Mouse (Mus musculus) hindbrain, embryonic 13.5 days (tissue): ENCODE data around the gene Zdhhc5. TPM values are rescaled to one million over a fixed set of nuclear protein-coding genes. Genes with fewer than 3 reads are reported as not detected.
"Not testable (repeated sequence)": the region's sequence is repeated elsewhere in the genome, so short reads cannot be mapped to it uniquely, and the experiment has no call there.

ENCODE experiments used
- ATAC-seq: fragments of 200-750 bp; cut with Nextera tagmentation; 2 replicates; pipeline ENCODE4 v1.8.0; 2017; ENCODE audit warnings: moderate TSS enrichment; ENCODE audit not compliant: low FRiP score
- H3K27ac ChIP-seq: fragments of 300-500 bp; sonication (generic); 2 replicates; pipeline ENCODE4 v1.5.1; 2015; ENCODE audit warnings: inconsistent platforms, mild to moderate bottlenecking, moderate library complexity
- H3K27me3 ChIP-seq: fragments of 300-500 bp; sonication (generic); 2 replicates; pipeline ENCODE4 v1.6.1; 2015; ENCODE audit warnings: mild to moderate bottlenecking, inconsistent platforms
- H3K36me3 ChIP-seq: fragments of 300-500 bp; sonication (generic); 2 replicates; pipeline ENCODE4 v1.6.1; 2015; ENCODE audit warnings: mild to moderate bottlenecking, inconsistent platforms
- H3K4me1 ChIP-seq: fragments of 300-500 bp; sonication (generic); replicated peaks from 2 replicates; pipeline ENCODE4 v1.6.1; 2015; ENCODE audit warnings: inconsistent platforms
- H3K4me2 ChIP-seq: fragments of 300-500 bp; sonication (generic); 2 replicates; pipeline ENCODE4 v1.6.1; 2015; ENCODE audit warnings: inconsistent platforms, mild to moderate bottlenecking, moderate library complexity
- H3K4me3 ChIP-seq: fragments of 300-500 bp; sonication (generic); 2 replicates; pipeline ENCODE4 v1.5.1; 2015; ENCODE audit warnings: mild to moderate bottlenecking, inconsistent platforms
- H3K9ac ChIP-seq: fragments of 300-500 bp; sonication (generic); 2 replicates; pipeline ENCODE4 v1.6.1; 2015; ENCODE audit warnings: mild to moderate bottlenecking, inconsistent platforms
- H3K9me3 ChIP-seq: fragments of 300-500 bp; sonication (generic); 2 replicates; pipeline ENCODE4 v1.6.1; 2016; ENCODE audit warnings: inconsistent platforms
- WGBS: fragments of 180-500 bp; shearing (Covaris S2); methylation state at CpG from one replicate; pipeline ENCODE4 v1.1.7; 2015; 5-methylcytosine and 5-hydroxymethylcytosine counted together
- polyA plus RNA-seq: library from polyadenylated mRNA; unstranded; fragments of >200 nt; fragmentation: Nextera tagmentation; extraction: Ambion mirVana; gene quantifications from 2 replicates; pipeline ENCODE4 v1.2.1, GENCODE M21; 2015

Zdhhc5 gene
- polyA plus RNA-seq, 1 experiment from 2014 or later, result 17.2 TPM

DNA sequence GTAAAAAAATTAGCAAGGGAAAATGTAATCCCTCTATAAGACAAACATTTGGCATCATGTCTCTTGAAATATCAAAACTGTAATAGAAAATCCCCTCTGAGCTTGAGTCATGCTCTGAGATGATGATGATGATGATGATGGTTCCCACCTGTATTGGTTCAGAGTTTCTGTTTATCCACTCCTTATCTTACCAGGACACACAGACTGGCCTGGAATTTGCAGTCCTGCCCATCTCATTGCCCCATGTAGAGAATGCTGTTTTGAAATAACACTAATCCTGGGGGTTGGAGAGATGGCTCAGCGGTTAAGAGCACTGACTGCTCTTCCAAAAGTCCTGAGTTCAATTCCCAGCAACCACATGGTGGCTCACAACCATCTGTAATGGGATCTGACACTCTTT is 17.4 kb upstream of the Zdhhc5 start:
- Histone ChIP-seq H3K4me3 (no peak overlapping the region), H3K4me2 (no peak overlapping the region), H3K36me3 (no peaks in the 10 kb centered on the region), H3K9me3 (no peaks in the 10 kb centered on the region), H3K27me3 (no peaks in the 10 kb centered on the region), H3K9ac (no peak overlapping the region), H3K4me1 (peaks cover 45% of the 10 kb centered on the region), H3K27ac (no peak overlapping the region)
- 74% methylated on average over 1 of the region's 1 CpGs for WGBS
- no peak for ATAC-seq

- no peak for ATAC-seq
- no peaks in the 10 kb centered on the region for H3K27me3 ChIP-seq
- no peak overlapping the region for H3K9ac ChIP-seq
- peaks cover 39% of the 10 kb centered on the region for H3K4me1 ChIP-seq
- H3K36me3 ChIP-seq, result no peaks in the 10 kb centered on the region
- H3K4me3 ChIP-seq, result no peak overlapping the region
- H3K4me2 ChIP-seq, result no peak overlapping the region
- H3K9me3 ChIP-seq, result no peaks in the 10 kb centered on the region
- 92% methylated on average over 3 of the region's 3 CpGs for WGBS
- no peak overlapping the region for H3K27ac ChIP-seq
These were observed 16.2 kb upstream of the Zdhhc5 start for GRCm38 (mm10) chr2:84731206-84731605.

- H3K4me1 ChIP-seq, result peaks cover 32% of the 10 kb centered on the region
- H3K27ac ChIP-seq, H3K4me3 ChIP-seq, H3K9ac ChIP-seq, ATAC-seq, H3K27me3 ChIP-seq, H3K9me3 ChIP-seq, H3K4me2 ChIP-seq: not testable (repeated sequence)
- peaks cover 20% of the 10 kb centered on the region for H3K36me3 ChIP-seq
- 82% methylated on average over 5 of the region's 5 CpGs for WGBS
These were observed 13.2 kb upstream of the Zdhhc5 start for GRCm38 (mm10) chr2:84728191-84728590.

DNA sequence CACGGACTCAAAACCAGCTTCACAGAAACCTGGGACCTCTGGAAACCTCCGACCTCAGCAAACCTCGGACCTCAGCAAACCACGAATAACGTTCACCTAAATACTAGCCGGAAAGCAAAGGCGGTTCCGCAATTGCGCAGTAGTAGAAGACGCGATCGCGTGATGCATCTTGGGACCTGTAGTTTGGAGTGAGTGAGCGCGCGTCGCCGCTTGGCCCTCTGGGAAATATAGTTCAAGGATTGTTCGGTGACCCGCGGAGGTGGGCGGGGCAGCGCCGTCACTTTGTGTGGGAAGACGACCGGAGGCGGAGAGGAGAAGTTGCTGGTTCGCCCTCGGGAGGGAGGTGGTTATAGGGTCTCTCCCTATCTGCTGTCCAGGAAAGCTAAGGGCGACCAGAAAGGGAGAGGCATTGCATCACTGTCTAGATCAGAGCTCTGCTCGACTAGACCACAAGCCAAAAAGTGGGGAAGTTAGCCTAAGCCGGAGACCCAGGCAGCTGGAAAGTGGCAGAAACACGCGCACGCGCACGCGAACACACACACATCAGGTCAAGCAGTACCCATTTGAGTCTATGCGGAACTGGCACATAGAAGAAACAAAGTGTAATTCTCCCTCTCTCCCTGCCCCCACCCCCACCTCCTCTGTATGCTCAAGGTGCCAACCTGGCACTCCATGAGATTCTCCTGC is 12.3 kb upstream of the Zdhhc5 start, which contains the start of gene Clp1:
Clp1 (minus strand) TSS at position 179 of the 687 bp plus-strand sequence.
- Histone ChIP-seq H3K9me3 (no peaks in the 10 kb centered on the region), H3K4me3 (peak within 1 kb of the TSS; percentile 61), H3K9ac (peak within 1 kb of the TSS; percentile 78), H3K36me3 (peaks cover 23% of the 10 kb centered on the region), H3K4me1 (peaks cover 30% of the 10 kb centered on the region), H3K27ac (peak within 1 kb of the TSS; percentile 89), H3K27me3 (no peaks in the 10 kb centered on the region), H3K4me2 (peak within 1 kb of the TSS; percentile 73)
- ATAC-seq, result peak; percentile 96
- under 1% methylated on average over 39 of the region's 39 CpGs for WGBS

DNA sequence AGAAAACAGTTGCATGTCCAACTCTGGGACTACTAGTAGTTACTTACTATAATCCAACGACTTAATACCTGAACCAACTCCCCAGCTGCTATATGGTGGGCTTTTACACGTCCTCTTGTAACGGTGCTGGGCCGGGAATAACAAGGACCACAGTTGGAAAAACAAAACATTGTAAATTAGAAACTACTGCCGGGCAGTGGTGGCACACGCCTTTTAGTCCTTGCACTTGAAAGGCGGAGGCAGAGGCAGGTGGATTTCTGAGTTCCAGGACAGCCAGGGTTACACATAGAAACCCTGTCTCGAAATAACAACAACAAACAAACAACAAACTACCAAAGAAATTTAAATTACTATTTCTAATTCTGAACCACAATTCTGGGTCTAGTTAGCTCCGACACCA is 11.7 kb upstream of the Zdhhc5 start:
- peaks cover 30% of the 10 kb centered on the region for H3K4me1 ChIP-seq
- WGBS, result 5% methylated on average over 9 of the region's 9 CpGs
- peak; percentile 19 for ATAC-seq
- peak overlapping the region; percentile 61 for H3K4me3 ChIP-seq
- no peaks in the 10 kb centered on the region for H3K27me3 ChIP-seq
- H3K4me2 ChIP-seq, result peak overlapping the region; percentile 73
- H3K9me3 ChIP-seq, result no peaks in the 10 kb centered on the region
- peaks cover 25% of the 10 kb centered on the region for H3K36me3 ChIP-seq
- peak overlapping the region; percentile 36; the same call in 1 of the 2 replicates for H3K27ac ChIP-seq
- peak overlapping the region; percentile 78 for H3K9ac ChIP-seq

GRCm38 (mm10) chr2:84725770-84726169 is 10.8 kb upstream of the Zdhhc5 start:
- peak overlapping the region; percentile 73 for H3K4me2 ChIP-seq

GRCm38 (mm10) chr2:84723856-84724255 is 8.9 kb upstream of the Zdhhc5 start:
- H3K27ac ChIP-seq, result no peak overlapping the region
- H3K4me1 ChIP-seq, result peaks cover 36% of the 10 kb centered on the region
- H3K36me3 ChIP-seq, result peaks cover 31% of the 10 kb centered on the region
- no peaks in the 10 kb centered on the region for H3K9me3 ChIP-seq
- no peak for ATAC-seq
- no peaks in the 10 kb centered on the region for H3K27me3 ChIP-seq
- H3K4me3 ChIP-seq, result no peak overlapping the region
- 97% methylated on average over 14 of the region's 14 CpGs for WGBS
- no peak overlapping the region for H3K9ac ChIP-seq
- no peak overlapping the region for H3K4me2 ChIP-seq

More at GRCm38 (mm10) chr2:84725770-84726169, 10.8 kb upstream of the Zdhhc5 start:
- no peaks in the 10 kb centered on the region for H3K9me3 ChIP-seq
- no peak overlapping the region for H3K27ac ChIP-seq
- H3K36me3 ChIP-seq, result peaks cover 31% of the 10 kb centered on the region
- WGBS, result 94% methylated on average over 10 of the region's 10 CpGs
- H3K4me1 ChIP-seq, result peaks cover 36% of the 10 kb centered on the region
- ATAC-seq, result no peak
- H3K27me3 ChIP-seq, result no peaks in the 10 kb centered on the region
- H3K4me3 ChIP-seq, result peak overlapping the region; percentile 61
- H3K9ac ChIP-seq, result no peak overlapping the region

DNA sequence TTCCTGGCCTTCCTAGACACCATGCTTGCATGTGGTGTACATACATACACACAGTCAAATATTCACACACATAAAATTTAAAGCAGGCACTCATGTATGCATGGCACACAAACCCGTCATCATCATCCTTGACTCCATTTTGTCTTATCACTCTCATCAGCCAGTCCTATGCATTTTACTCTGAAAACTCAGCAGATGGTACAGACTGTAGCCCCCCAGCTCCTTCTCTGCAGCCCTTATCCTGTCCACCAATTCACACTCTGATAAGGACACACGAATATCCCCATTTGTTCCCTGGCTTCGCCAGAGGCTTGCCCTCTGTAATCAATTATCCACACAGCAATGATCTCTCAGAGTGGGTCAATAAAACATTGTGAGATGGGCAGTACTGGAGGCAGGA is 6.2 kb upstream of the Zdhhc5 start:
- Histone ChIP-seq H3K27me3 (no peaks in the 10 kb centered on the region), H3K9ac (no peak overlapping the region), H3K36me3 (peaks cover 31% of the 10 kb centered on the region), H3K4me1 (peaks cover 29% of the 10 kb centered on the region), H3K4me3 (no peak overlapping the region), H3K4me2 (no peak overlapping the region), H3K27ac (no peak overlapping the region), H3K9me3 (no peaks in the 10 kb centered on the region)
- no peak for ATAC-seq
- 72% methylated on average over 3 of the region's 3 CpGs for WGBS

DNA sequence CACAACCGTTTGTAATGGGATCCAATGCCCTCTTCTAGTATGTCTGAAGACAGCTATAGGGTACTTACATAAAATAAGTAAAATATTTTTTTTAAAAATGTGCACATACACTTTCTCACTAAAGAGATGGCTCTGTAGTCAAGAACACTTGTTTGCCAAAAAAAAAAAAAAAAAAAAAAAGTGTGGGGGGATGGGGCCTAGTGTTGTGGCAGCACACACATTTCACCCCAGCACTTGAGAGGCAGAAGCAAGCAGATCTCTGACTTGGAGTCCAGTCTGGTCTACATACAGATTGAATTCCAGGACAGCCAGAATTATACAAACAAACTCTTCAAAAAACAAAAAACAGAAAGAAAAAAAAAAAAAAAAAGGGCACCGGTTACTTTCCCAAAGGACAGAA is 5.7 kb upstream of the Zdhhc5 start:
- 95% methylated on average over 2 of the region's 2 CpGs for WGBS
- H3K9ac ChIP-seq, result no peak overlapping the region
- no peak overlapping the region for H3K27ac ChIP-seq
- H3K27me3 ChIP-seq, result no peaks in the 10 kb centered on the region
- no peaks in the 10 kb centered on the region for H3K9me3 ChIP-seq
- H3K4me1 ChIP-seq, result peaks cover 26% of the 10 kb centered on the region
- no peak overlapping the region for H3K4me3 ChIP-seq
- ATAC-seq, result no peak
- H3K36me3 ChIP-seq, result peaks cover 31% of the 10 kb centered on the region
- H3K4me2 ChIP-seq, result no peak overlapping the region

DNA sequence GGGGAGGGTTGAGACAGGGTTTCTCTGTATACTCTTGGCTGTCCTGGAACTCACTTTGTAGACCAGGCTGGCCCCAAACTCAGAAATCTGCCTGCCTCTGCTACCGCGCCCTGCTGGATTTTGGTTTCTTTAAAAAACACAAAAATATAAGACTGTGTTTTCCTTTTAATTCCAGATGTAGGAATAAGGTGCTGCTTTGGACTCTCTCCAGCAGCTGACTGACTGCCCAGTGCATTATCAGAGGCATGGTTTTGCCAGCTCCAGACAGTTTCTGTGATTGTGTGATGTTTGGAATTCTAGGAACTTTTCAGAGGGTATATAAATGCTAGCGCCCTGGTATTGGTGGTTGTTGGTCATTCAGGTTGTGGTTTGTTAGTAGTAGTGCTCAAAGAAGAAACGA is 2.4 kb upstream of the Zdhhc5 start:
- Histone ChIP-seq H3K36me3 (peaks cover 8% of the 10 kb centered on the region), H3K9ac (no peak overlapping the region), H3K27ac (no peak overlapping the region), H3K4me2 (no peak overlapping the region), H3K27me3 (no peaks in the 10 kb centered on the region), H3K9me3 (no peaks in the 10 kb centered on the region), H3K4me1 (peaks cover 30% of the 10 kb centered on the region), H3K4me3 (no peak overlapping the region)
- no peak for ATAC-seq
- 95% methylated on average over 4 of the region's 4 CpGs for WGBS

DNA sequence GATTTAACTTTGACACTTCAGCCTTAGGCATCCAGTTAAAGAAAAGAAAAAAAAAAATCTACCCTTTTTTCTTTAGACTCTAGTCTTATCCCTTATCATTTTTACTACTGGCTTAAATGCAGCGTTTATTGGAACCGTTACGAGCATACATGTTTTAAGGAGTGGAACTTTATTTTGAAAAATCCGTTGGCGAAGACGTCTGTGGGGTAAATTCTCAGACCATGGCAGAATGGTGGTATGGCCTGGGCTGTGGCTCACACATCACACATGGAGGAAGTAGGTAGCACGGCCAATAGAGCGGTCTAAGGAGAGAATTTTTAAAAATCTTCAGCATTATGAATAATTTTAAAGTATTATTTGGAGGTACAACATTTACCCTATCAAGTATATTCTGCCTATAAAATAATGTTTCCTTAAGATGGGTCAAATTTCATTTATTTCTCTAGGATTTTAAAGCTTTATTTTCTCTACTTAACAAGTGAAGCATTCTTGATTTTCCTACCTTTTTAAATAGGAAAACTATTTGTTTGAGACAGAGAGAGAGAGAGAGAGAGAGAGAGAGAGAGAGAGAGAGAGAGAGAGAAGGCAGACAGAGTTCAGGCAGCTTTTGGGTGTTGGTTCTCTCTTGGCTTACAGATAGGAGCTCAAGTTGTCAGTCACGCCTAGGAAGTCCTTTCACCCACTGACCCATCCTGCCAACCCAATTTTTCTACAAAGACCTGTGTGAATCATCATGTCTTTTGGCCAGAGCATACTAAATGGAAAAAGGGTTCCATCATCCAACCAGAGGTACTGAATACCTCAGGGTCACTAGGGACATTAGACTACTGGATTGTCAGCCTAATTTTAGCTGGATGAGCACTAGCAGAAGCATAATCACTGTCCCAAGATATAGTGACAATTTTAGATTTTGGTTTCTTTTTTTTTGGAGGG is 1.7 kb upstream of the Zdhhc5 start:
- ATAC-seq, result no peak
- H3K4me2 ChIP-seq, result peak overlapping the region; percentile 79
- peaks cover 6% of the 10 kb centered on the region; the same call in 1 of the 2 replicates for H3K36me3 ChIP-seq
- WGBS, result 35% methylated on average over 9 of the region's 9 CpGs
- H3K9me3 ChIP-seq, result no peaks in the 10 kb centered on the region
- peaks cover 33% of the 10 kb centered on the region for H3K4me1 ChIP-seq
- H3K4me3 ChIP-seq, result peak overlapping the region; percentile 95
- peak overlapping the region; percentile 76 for H3K9ac ChIP-seq
- no peaks in the 10 kb centered on the region for H3K27me3 ChIP-seq
- H3K27ac ChIP-seq, result peak overlapping the region; percentile 93

DNA sequence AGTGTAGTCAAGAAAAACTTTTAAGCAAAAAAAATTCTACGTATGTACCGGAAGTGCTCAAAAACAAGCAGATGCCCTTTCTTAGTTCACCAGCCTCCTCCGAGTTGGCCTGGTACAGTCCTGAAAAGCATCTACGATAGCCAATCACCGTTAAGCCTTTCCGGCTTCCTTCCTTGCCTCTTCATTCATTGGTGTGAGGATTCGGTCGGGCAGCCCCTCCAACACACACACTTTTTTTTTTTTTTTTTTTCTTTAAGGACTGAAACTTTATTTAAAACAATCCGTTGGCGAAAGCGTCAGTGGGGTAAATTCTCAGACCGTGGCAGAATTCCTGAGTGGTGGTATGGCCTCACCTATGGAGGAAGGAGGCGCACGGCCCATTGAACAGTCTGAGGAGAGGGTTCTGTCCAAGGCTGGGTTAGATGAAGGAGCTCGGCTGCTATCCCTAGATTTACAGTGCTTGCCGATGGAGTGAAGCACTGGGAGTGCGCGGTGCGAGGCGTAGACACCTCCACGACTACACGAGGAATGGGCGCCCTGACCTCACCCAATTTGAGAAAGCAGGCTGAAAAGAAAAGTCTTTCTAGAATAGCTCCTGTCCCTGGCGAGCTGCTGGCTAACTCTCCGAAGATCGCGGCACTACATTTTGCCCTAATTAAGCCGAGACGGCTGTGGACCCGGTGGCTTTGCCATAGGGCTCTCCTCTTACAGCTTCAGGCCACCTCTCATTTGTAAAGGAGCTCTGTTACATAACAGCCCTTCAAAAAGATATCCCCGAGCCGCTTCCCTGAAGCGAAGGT is 782 bp upstream of the Zdhhc5 start:
- H3K4me1 ChIP-seq, result peaks cover 27% of the 10 kb centered on the region
- under 1% methylated on average over 33 of the region's 33 CpGs for WGBS
- H3K9me3 ChIP-seq, result no peaks in the 10 kb centered on the region

More for the DNA sequence above, 782 bp upstream of the Zdhhc5 start:
- H3K4me3 ChIP-seq, result peak overlapping the region; percentile 95
- no peaks in the 10 kb centered on the region for H3K27me3 ChIP-seq
- H3K9ac ChIP-seq, result peak overlapping the region; percentile 96
- H3K27ac ChIP-seq, result peak overlapping the region; percentile 93
- H3K36me3 ChIP-seq, result peaks cover 3% of the 10 kb centered on the region
- peak overlapping the region; percentile 79 for H3K4me2 ChIP-seq
- ATAC-seq, result peak; percentile 96
